Mouse (Mus musculus): Measurements from ENCODE around the gene Gm10681.
"Not testable (repeated sequence)": the region's sequence is repeated elsewhere in the genome, so short reads cannot be mapped to it uniquely, and the experiment has no call there.

- not testable (repeated sequence) for TF ChIP-seq CTCF (IDR thresholded peaks at IDR 0.05; ENCODE audit: borderline replicate concordance, insufficient read depth, low read depth, low read length); POLR2A (IDR thresholded peaks at IDR 0.05; ENCODE audit: borderline replicate concordance, insufficient read depth, low read length)
Observed at GRCm38 (mm10) chr3:98548495-98548894, 40.1 kb downstream of the Gm10681 start.

All from cerebellum, adult 2 months (tissue).